Mouse (Mus musculus) adrenal gland, adult 18-20 months (tissue): ENCODE measurements around the gene Las1l. TPM values are rescaled to one million over a fixed set of nuclear protein-coding genes. Genes with fewer than 3 reads are reported as not detected.
"Not testable (repeated sequence)": the region's sequence is repeated elsewhere in the genome, so short reads cannot be mapped to it uniquely, and the experiment has no call there.

Source experiments
- DNase-seq, 2 experiments: peaks; one replicate each; pipeline ENCODE4 v3.0.0; 2021 to 2022; ENCODE audit warnings: low spot score in 2 of 2
- long read RNA-seq, 2 experiments: library from polyadenylated mRNA; stranded (forward); transcript quantifications; one replicate each; pipeline ENCODE4 v2.0.0; 2021
- total RNA-seq, 2 experiments: library from RNA; stranded (reverse); gene quantifications; 1 replicate in 1 of 2; 2 replicates in 1 of 2; pipeline ENCODE4 v1.2.3; 2021

The Las1l gene
- 10 to 100 TPM; 42.7 to 46.4 TPM for total RNA-seq
- long read RNA-seq, experiment 1, transcript Las1l-201 (13 exons, 2,530 nt), result major isoform, 39 of 48 reads
- long read RNA-seq, experiment 1, partial matches to known transcripts, result 3 of 48 reads
- long read RNA-seq, experiment 1, other reads (novel, unspliced or antisense), result 6 of 48 reads
- long read RNA-seq, experiment 2, transcript Las1l-201 (13 exons, 2,530 nt), result major isoform, 99 of 140 reads
- long read RNA-seq, experiment 2, partial matches to known transcripts, result 26 of 140 reads
- long read RNA-seq, experiment 2, other reads (novel, unspliced or antisense), result 15 of 140 reads

- DNase-seq, result peak; percentile 73 to 75
These were observed at the start of gene Las1l for GRCm38 (mm10) chrX:95956497-95957293. TSS of gene Las1l (minus strand) at chrX:95956962.

DNA sequence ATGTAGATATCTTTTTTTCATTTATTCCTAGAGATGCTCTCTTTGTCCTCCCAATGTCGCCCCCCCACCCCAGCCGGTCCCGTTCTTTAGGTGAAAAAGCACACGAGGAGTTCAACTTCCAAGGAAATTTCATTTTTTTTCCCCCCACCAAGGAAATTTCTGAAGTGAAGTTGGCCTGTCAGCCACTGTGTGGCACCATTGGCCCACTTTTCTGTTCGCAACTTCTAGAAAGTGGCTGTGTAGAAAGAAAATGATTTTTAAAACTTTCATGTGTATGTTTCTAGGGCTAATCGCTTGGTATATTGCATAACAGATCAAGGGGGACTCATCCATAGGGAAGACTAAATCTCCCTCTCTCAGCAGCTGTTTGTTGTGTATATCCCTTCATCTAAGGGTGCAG, 49.6 kb upstream of the Las1l start:
- DNase-seq, result no peak

GRCm38 (mm10) chrX:95999601-96000000, 42.8 kb upstream of the Las1l start:
- no peak for DNase-seq

- no peak for DNase-seq
These were observed 36.4 kb upstream of the Las1l start for GRCm38 (mm10) chrX:95993206-95993605.

- no peak for DNase-seq
These were observed 13.2 kb upstream of the Las1l start for GRCm38 (mm10) chrX:95969936-95970335.

DNA sequence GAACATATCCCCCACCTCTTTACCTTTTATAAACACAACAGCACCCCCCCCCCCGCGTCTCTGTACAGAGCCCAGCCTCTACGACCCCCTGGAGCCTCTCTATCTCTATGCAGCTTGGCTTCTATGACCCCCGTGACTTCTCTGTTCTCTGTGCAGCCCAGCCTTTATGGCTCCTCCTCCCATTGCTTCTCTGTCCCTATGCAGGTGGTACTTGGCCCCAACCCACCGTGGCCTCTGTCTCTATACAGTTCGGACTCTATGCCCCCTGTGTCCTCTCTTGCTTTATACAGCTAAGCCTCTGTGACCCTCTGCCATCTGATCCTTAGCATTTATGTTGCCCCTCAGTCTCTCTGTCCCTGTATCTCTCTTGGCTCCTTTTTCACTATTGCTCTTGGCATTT, 12.4 kb upstream of the Las1l start:
- no peak for DNase-seq

DNA sequence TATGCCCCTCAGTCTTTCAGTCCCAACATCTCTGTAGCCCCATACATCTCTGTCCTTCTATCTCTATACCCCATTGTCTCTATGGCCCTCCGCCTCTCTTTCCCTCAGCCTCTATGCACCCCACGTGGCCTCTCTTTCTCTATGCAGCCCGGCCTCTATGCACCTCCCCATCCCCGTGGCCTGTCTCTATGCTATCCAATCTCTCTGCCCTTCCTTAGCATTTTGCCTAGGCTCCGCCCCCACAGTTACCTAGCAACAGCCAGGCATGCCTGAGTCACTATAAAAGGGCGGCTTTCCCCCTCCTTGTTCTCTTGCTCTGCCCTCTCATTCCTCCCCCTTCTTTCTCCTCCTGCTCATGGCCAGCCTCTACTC, 11.8 kb upstream of the Las1l start:
- DNase-seq, result peak; percentile 56 to 58

DNA sequence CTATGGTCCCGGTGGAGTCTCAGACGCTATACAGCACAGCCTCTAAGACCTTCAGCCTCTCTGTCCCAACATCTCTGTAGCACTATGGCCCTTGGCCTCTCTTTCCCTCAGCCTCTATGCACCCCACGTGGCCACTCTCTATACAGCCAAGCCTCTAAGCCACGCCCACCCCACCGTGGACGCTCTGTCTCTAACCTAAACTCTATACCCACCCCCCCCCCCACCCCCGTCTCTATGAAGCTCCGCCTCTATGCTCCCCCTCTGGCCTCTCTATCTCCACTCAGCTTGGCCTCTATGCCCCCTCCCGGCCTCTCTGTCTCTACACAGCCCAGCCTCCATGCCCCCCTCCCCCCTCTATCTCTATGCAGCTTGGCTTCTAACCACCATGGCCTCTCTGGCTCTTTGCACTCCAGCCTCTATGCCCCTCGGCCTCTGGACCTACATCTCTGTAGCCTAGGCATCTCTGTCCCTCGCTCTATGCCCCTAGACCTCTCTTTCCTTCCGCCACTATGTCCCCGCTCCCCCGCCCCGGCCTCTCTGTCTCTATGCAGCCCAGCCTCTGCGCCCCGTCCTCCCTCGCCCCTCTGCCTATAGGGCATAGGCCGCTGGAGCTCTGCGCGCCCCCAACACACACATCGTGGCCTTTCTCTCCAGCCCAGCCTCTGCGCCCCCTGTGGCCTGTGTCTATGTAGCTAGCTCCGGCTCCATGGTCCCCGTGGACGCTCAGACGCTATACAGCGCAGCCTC, 11.3 kb upstream of the Las1l start:
- DNase-seq, result no peak

GRCm38 (mm10) chrX:95965036-95965435, 8.3 kb upstream of the Las1l start:
- DNase-seq, result no peak

- no peak for DNase-seq
These were observed 6.6 kb upstream of the Las1l start for GRCm38 (mm10) chrX:95963366-95963765.

DNA sequence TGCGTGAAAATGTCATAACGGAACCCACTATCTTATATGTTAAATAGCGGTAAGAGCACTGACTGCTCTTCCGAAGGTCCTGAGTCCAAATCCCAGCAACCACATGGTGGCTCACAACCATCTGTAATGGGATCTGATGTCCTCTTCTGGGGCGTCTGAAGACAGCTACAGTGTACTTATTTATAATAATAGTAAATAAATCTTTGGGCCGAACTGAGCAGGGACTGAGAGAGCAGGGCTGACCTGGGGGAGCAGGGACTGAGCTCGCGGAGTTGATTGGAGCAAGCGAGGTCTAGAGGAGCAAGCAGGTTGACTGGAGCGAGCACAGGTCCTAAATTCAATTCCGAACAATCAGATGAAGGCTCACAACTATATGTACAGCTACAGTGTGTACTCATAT, 699 bp upstream of the Las1l start:
- DNase-seq, result not testable (repeated sequence)

GRCm38 (mm10) chrX:95950776-95951175, 6.0 kb downstream of the Las1l start:
- no peak for DNase-seq

DNA sequence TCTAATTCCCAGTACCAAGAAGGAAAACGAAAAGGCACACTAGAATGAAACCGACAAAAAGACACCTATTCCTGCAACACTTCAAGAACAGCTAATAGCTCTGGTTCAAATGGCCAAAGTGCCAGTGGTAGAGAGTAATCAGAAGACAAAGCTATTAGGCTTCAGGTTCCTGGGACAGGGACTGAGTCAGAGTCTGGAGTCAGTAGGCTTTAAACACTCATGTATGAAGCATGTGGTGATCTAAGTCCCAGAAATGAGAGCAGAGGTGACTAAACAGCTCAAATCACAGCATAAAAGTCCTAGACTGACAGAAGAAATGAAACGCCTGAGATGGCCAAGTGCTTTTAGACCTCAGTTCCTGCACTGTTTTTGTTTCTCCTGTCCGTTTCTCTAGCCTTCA, 8.6 kb downstream of the Las1l start:
- no peak for DNase-seq

GRCm38 (mm10) chrX:95945496-95945895, 11.3 kb downstream of the Las1l start:
- no peak for DNase-seq

- DNase-seq, result no peak
These were observed 21.3 kb downstream of the Las1l start for GRCm38 (mm10) chrX:95935481-95935880.

- no peak for DNase-seq
These were observed 54.0 kb downstream of the Las1l start for GRCm38 (mm10) chrX:95902716-95903115.

Other genes with a start within 250 kb of the Las1l start
- 1 to 10 TPM; 2.3 to 3.6 TPM for gene Zc3h12b, start 245.3 kb downstream of the Las1l start, total RNA-seq
- gene Msn, start 139.1 kb upstream of the Las1l start, total RNA-seq, result 100 to 1,000 TPM; 143 to 157 TPM